Mouse (Mus musculus) CD4-positive, CD25-positive, alpha-beta regulatory T cell (primary cell): ENCODE data around the gene Ccdc14. TPM values are rescaled to one million over a fixed set of nuclear protein-coding genes. Genes with fewer than 3 reads are reported as not detected.

Experiments
- polyA plus RNA-seq: library from polyadenylated mRNA; unstranded; fragments of 100-300 nt; shearing (Covaris generic); gene quantifications from one replicate; pipeline ENCODE4 v1.2.1, GENCODE M21; 2017

Ccdc14 gene
- 3.5 TPM for polyA plus RNA-seq

GRCm38 (mm10) chr16:34690334-34691144 is at the start of gene Ccdc14:
Gene Ccdc14, plus strand, starts transcription at chr16:34690616.

GRCm38 (mm10) chr16:34649621-34650020 is 40.8 kb upstream of the Ccdc14 start, which contains the start of gene Ropn1:
Gene Ropn1, plus strand, starts transcription at chr16:34649921.

GRCm38 (mm10) chr16:34745065-34745585 is 54.7 kb downstream of the Ccdc14 start, which contains the start of gene Mylk:
Gene Mylk, plus strand, starts transcription at chr16:34745210.

Other genes with a start within 250 kb of the Ccdc14 start
- gene Kalrn, start 117.1 kb upstream of the Ccdc14 start, polyA plus RNA-seq: 1.1 TPM
- gene Ropn1, start 40.7 kb upstream of the Ccdc14 start, polyA plus RNA-seq: not detected
- 0.08 TPM for gene Mylk, start 54.6 kb downstream of the Ccdc14 start, polyA plus RNA-seq